Mouse (Mus musculus) neutrophil, adult 5-6 weeks (primary cell): ENCODE measurements at regions not wholly inside any gene's neighbourhood (a gene's known extent, or its start where the extent isn't known, plus 50 kb on each side); places are given as distances from the start of the nearest gene placed in this dataset.

ENCODE experiments used
- ATAC-seq: fragments of 151-379, 151-347 bp; 2 replicates; pipeline ENCODE4 v1.8.0; 2017; ENCODE audit warnings: mild to moderate bottlenecking, moderate TSS enrichment; ENCODE audit not compliant: insufficient number of reproducible peaks, poor library complexity, low FRiP score, severe bottlenecking; ENCODE audit errors: extremely low read depth

DNA sequence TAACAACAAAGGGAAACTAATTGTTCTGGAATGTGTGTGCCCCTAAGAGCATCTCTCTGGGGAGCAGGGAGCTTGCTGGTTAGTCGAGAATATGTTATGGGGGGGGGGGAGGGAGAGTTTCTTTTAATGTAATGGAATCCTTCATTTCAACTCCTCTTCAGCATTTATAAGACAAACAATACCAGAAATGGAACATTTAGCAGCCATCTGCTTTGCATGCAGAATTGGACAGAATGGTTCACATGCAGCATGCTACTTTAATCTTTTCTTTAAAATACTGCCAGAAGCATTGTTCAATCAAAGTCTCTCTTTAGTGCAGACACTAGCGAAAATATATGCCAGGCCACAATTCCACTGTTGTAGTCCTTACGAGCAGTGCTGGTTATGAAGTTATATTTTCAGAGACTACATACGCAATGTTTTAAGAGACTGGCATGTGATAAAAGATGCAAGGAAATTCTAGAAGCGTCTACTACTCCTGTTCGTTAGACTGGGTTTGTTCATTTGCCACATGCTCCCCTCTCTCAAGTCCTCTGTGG lies 74.2 kb upstream of the Peli1 start:
- no peak for ATAC-seq

- no peak for ATAC-seq
Observed at GRCm38 (mm10) chr11:21019829-21020228, 71.3 kb upstream of the Peli1 start.

DNA sequence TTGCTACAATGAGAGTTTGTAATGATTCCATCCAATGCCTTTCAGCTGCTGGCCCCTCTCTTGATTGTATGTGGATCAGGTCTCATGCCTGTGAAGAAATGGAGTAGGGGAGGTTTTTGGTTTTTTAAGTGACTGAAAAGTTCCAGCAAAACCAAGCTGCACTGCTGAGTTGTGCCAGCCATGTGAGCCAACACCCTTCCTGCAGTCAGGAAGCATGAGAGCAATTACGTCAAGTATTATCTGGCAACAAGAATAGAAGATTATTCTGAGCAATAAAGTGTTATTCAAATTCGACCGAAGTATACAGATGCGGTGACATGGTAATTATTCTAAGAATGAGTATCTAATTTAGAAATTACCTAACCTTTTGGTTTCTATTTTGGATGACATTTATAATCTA lies 67.0 kb upstream of the Peli1 start:
- no peak for ATAC-seq

DNA sequence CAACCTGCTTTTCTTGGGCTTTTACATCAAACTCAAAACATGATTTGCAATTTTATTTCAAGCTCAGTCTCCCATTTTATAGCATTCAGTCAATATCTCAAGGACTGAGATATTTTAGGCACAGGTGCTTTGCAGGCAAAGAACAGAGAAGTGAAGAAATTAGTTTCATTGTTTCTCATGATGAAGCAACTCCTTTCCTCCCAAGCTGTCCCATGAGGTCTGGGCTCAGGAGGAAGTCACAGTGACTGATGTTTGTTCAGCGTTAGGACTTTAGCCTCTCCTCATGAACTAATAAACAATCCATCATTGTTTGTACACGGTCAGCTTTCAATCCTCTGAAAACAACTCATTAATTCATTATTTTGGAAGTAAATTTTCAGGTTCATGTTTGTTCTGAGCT lies 66.6 kb upstream of the Peli1 start:
- ATAC-seq, result peak; percentile 73; the same call in 1 of the 2 replicates

DNA sequence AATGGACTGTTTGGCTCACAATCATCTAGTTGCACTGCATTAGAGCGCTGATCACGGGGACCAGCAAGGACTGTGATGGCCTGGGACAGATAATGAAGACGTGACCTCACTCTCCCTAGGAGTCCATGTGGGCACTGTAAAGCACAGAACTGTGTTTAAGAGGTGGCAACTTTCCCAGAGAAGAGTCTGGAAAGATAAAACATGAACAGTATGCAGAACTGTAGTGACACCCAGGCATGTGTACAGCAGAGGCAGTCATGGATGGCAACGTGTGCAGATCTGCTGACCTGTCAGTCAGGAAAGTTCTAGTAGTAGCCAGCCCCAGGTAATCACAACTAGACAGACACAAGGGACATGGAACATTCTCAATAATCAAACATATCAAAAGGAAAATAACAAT lies 63.8 kb upstream of the Peli1 start:
- ATAC-seq, result no peak

DNA sequence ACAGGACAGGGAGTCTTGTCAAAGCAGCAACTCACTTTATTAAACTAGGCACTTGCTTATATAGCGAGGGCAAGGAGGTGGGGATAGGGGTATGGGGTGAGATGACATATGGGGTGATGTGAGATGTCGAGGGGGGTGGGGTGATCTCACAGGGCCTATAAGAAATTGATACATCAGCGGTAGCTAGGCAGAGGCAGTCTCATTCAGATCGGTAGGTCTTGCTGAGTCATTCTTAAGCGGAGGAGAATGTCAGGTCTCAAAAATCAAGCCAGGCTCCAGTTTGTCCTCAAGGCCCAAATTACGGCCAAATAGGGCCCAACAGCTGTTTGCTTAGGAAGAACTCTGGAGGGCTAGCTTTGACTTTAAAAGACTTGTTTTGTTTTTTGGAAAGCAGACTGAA lies 60.7 kb upstream of the Peli1 start:
- no peak for ATAC-seq

- no peak for ATAC-seq
Observed at GRCm38 (mm10) chr11:21031816-21032215, 59.3 kb upstream of the Peli1 start.

- ATAC-seq, result no peak
Observed at GRCm38 (mm10) chr11:21033234-21033822, 57.8 kb upstream of the Peli1 start.

DNA sequence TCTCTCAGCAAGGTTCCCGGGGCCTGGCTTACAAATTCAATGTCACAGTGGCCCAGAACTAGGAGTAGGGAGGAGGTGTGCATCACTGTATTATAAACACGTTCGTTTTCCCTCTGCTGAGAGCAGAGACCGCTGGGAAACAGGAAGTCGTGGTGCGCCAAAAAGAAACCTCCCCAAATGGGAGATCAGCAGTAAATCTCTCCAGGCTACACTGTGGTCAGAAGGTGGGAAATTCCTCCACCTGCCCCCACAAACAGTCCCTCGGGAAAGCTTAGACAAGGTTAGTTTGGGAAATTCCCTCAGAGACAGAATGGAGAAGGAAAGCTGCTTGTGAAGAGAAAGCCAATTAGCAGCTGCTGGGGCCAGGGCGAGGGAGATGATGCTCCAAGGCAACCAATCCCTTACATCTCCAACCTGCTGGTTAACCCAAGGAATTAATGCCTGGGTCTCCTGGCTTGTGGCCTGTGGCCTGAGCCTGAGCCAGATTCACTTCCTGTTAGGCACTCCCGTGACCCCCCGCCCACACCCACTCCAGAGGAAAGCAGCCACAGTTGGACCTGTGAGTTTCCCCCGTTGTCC lies 57.2 kb upstream of the Peli1 start:
- peak; percentile 41; the same call in 1 of the 2 replicates for ATAC-seq

DNA sequence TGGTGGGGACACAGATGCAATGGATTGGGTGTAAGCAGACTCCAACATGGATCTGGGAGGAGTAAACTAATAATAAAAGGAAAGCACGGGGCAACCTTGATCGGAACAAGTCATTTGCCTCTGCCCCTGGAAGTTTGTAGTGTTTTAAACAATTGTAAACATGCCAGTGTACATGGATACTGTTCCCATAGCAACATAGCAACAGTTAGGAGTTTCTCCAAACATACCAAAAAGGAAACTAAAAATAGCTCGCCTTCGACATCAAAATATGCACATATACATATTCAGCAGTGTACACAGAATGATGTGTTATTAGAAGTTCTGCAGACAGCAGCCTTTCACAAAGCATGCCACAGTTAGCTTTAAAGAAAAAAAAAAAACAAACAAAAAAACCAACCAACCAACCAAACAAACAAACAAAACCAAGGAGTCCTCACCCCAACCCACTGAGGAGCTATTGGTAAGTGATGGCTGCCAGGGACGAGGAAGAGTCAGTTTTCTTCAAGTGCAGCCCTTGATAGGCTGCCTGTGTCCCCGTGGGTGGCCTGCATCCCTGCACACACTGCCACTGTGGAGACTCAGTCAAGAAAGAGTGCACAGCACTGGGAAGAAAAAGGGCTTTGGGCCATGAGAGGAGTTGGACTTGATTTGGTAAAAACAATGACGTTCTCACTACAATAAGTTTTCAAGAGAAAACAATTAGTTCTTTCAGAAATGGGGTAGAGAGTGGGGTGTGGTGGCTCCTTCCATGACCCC lies 54.8 kb upstream of the Peli1 start:
- no peak for ATAC-seq

DNA sequence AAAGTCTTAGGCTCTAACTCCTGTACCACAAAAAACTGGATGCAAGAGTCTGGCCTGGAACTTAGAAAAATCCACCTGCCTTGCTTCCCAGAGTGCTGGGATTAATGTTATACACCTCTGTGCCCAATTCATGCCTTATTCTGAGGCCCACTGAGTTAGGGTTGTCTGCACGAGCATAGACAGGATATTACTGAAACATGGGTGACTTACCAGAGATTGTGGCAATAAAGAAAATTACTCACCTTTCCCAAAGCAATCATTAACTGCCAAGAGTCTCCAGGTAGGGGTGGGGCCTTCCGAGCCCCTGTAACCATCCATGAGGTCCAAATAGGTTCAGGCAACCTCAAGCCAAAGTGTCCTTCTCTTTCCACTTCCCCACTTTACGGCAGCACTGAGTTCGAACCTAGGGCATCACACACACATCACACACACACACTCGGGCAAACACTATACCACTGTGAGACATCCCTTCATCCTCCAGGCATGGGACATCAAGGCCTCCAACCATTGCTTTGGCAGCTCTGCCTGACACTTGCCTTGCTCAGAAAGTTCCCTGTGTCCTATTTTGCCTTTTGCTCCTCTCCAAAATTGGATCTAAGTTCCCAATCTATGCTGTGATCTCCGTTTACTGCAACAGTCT lies 53.7 kb upstream of the Peli1 start:
- ATAC-seq, result no peak

GRCm38 (mm10) chr11:21041201-21041600 lies 49.9 kb upstream of the Peli1 start:
- no peak for ATAC-seq
